Mouse (Mus musculus): ENCODE measurements around the gene Bcas2. TPM values are rescaled to one million over a fixed set of nuclear protein-coding genes. Genes with fewer than 3 reads are reported as not detected.
"Not testable (repeated sequence)": the region's sequence is repeated elsewhere in the genome, so short reads cannot be mapped to it uniquely, and the experiment has no call there.

Gene Bcas2
- polyA plus RNA-seq, 1 experiment from 2014 or later, result 261 TPM

GRCm38 (mm10) chr3:103139047-103139446, 32.4 kb upstream of the Bcas2 start:
- Histone ChIP-seq H3K27me3 (no peaks in the 10 kb centered on the region), H3K4me1 (replicated peaks) (peaks cover 12% of the 10 kb centered on the region; the same call in 1 of the 2 replicates), H3K9ac (replicated peaks) (no peak overlapping the region), H3K36me3 (peaks cover 6% of the 10 kb centered on the region), H3K4me3 (replicated peaks) (no peak overlapping the region), H3K27ac (no peak overlapping the region), H3K9me3 (peaks cover 5% of the 10 kb centered on the region; the same call in 1 of the 2 replicates), H3K4me2 (no peak overlapping the region)
- ATAC-seq (ENCODE audit: insufficient number of reproducible peaks, insufficient read depth, low FRiP score, low TSS enrichment, low read depth), result no peak
- WGBS, result 60% methylated on average over 8 of the region's 8 CpGs

GRCm38 (mm10) chr3:103140095-103140838, 31.2 kb upstream of the Bcas2 start:
- not testable (repeated sequence) for H3K27ac ChIP-seq; H3K36me3 ChIP-seq; H3K4me3 ChIP-seq (replicated peaks); ATAC-seq (ENCODE audit: insufficient number of reproducible peaks, insufficient read depth, low FRiP score, low TSS enrichment, low read depth); H3K27me3 ChIP-seq; H3K4me2 ChIP-seq; H3K9me3 ChIP-seq; H3K9ac ChIP-seq (replicated peaks)
- 64% methylated on average over 11 of the region's 11 CpGs for WGBS
- peaks cover 12% of the 10 kb centered on the region; the same call in 1 of the 2 replicates for H3K4me1 ChIP-seq (replicated peaks)

- ATAC-seq (ENCODE audit: insufficient number of reproducible peaks, insufficient read depth, low FRiP score, low TSS enrichment, low read depth), result no peak
- Histone ChIP-seq H3K27ac (no peak overlapping the region), H3K4me1 (replicated peaks) (peaks cover 12% of the 10 kb centered on the region; the same call in 1 of the 2 replicates), H3K9ac (replicated peaks) (no peak overlapping the region), H3K4me3 (replicated peaks) (no peak overlapping the region), H3K36me3 (peaks cover 6% of the 10 kb centered on the region), H3K4me2 (no peak overlapping the region), H3K27me3 (no peaks in the 10 kb centered on the region), H3K9me3 (peaks cover 5% of the 10 kb centered on the region; the same call in 1 of the 2 replicates)
- WGBS, result 85% methylated on average over 11 of the region's 11 CpGs
Measured at GRCm38 (mm10) chr3:103141287-103141686, 30.2 kb upstream of the Bcas2 start.

GRCm38 (mm10) chr3:103142366-103142765, 29.1 kb upstream of the Bcas2 start:
- H3K36me3 ChIP-seq, result peaks cover 6% of the 10 kb centered on the region
- H3K9ac ChIP-seq (replicated peaks), result no peak overlapping the region
- no peak overlapping the region for H3K4me3 ChIP-seq (replicated peaks)
- ATAC-seq (ENCODE audit: insufficient number of reproducible peaks, insufficient read depth, low FRiP score, low TSS enrichment, low read depth), result no peak
- H3K4me1 ChIP-seq (replicated peaks), result peaks cover 8% of the 10 kb centered on the region; the same call in 1 of the 2 replicates
- H3K27ac ChIP-seq, result no peak overlapping the region
- H3K9me3 ChIP-seq, result peaks cover 5% of the 10 kb centered on the region; the same call in 1 of the 2 replicates
- no peaks in the 10 kb centered on the region for H3K27me3 ChIP-seq
- 85% methylated on average over 10 of the region's 10 CpGs for WGBS
- no peak overlapping the region for H3K4me2 ChIP-seq

- Histone ChIP-seq H3K27ac (no peak overlapping the region), H3K27me3 (no peaks in the 10 kb centered on the region), H3K4me3 (replicated peaks) (no peak overlapping the region), H3K4me1 (replicated peaks) (no peaks in the 10 kb centered on the region), H3K9me3 (peaks cover 5% of the 10 kb centered on the region; the same call in 1 of the 2 replicates), H3K9ac (replicated peaks) (no peak overlapping the region), H3K36me3 (peaks cover 9% of the 10 kb centered on the region), H3K4me2 (no peak overlapping the region)
- no peak for ATAC-seq (ENCODE audit: insufficient number of reproducible peaks, insufficient read depth, low FRiP score, low TSS enrichment, low read depth)
- 81% methylated on average over 2 of the region's 2 CpGs for WGBS
Measured at GRCm38 (mm10) chr3:103145336-103145735, 26.1 kb upstream of the Bcas2 start.

- ATAC-seq (ENCODE audit: insufficient number of reproducible peaks, insufficient read depth, low FRiP score, low TSS enrichment, low read depth), result no peak
- WGBS, result 71% methylated on average over 4 of the region's 4 CpGs
- H3K4me3 ChIP-seq (replicated peaks), result no peak overlapping the region
- no peak overlapping the region for H3K27ac ChIP-seq
- peaks cover 11% of the 10 kb centered on the region for H3K36me3 ChIP-seq
- no peak overlapping the region for H3K4me2 ChIP-seq
- no peaks in the 10 kb centered on the region for H3K27me3 ChIP-seq
- H3K9me3 ChIP-seq, result peaks cover 5% of the 10 kb centered on the region; the same call in 1 of the 2 replicates
- H3K9ac ChIP-seq (replicated peaks), result no peak overlapping the region
- H3K4me1 ChIP-seq (replicated peaks), result no peaks in the 10 kb centered on the region
Measured at GRCm38 (mm10) chr3:103145791-103146190, 25.7 kb upstream of the Bcas2 start.

- Histone ChIP-seq H3K4me1 (replicated peaks) (no peaks in the 10 kb centered on the region), H3K27ac (no peak overlapping the region)
- WGBS, result 63% methylated on average over 23 of the region's 23 CpGs
Measured at GRCm38 (mm10) chr3:103146330-103147166, 24.9 kb upstream of the Bcas2 start.

GRCm38 (mm10) chr3:103147775-103148174, 23.7 kb upstream of the Bcas2 start:
- no peak overlapping the region for H3K4me2 ChIP-seq
- 87% methylated on average over 4 of the region's 4 CpGs for WGBS
- no peak for ATAC-seq (ENCODE audit: insufficient number of reproducible peaks, insufficient read depth, low FRiP score, low TSS enrichment, low read depth)
- no peak overlapping the region for H3K27ac ChIP-seq
- H3K9me3 ChIP-seq, result no peaks in the 10 kb centered on the region
- no peak overlapping the region for H3K9ac ChIP-seq (replicated peaks)
- H3K4me1 ChIP-seq (replicated peaks), result no peaks in the 10 kb centered on the region
- no peak overlapping the region for H3K4me3 ChIP-seq (replicated peaks)
- 0 out of 2 replicates have a peak, but pooled peaks cover 12% of the 10 kb centered on the region for H3K36me3 ChIP-seq
- H3K27me3 ChIP-seq, result no peaks in the 10 kb centered on the region

More at GRCm38 (mm10) chr3:103146330-103147166, 24.9 kb upstream of the Bcas2 start:
- H3K27me3 ChIP-seq, result no peaks in the 10 kb centered on the region
- 0 out of 2 replicates have a peak, but pooled peaks cover 8% of the 10 kb centered on the region for H3K36me3 ChIP-seq
- no peak for ATAC-seq (ENCODE audit: insufficient number of reproducible peaks, insufficient read depth, low FRiP score, low TSS enrichment, low read depth)
- no peak overlapping the region for H3K9ac ChIP-seq (replicated peaks)
- no peak overlapping the region for H3K4me3 ChIP-seq (replicated peaks)
- no peaks in the 10 kb centered on the region for H3K9me3 ChIP-seq
- H3K4me2 ChIP-seq, result no peak overlapping the region

- Histone ChIP-seq H3K27ac (no peak overlapping the region), H3K4me1 (replicated peaks) (no peaks in the 10 kb centered on the region), H3K4me3 (replicated peaks) (no peak overlapping the region), H3K4me2 (no peak overlapping the region), H3K9ac (replicated peaks) (no peak overlapping the region), H3K36me3 (peaks cover 21% of the 10 kb centered on the region), H3K9me3 (no peaks in the 10 kb centered on the region), H3K27me3 (no peaks in the 10 kb centered on the region)
- ATAC-seq (ENCODE audit: insufficient number of reproducible peaks, insufficient read depth, low FRiP score, low TSS enrichment, low read depth), result no peak
- 85% methylated on average over 10 of the region's 10 CpGs for WGBS
Measured at GRCm38 (mm10) chr3:103148941-103149340, 22.5 kb upstream of the Bcas2 start.

GRCm38 (mm10) chr3:103153761-103154160, 17.7 kb upstream of the Bcas2 start:
- H3K27me3 ChIP-seq, result no peaks in the 10 kb centered on the region
- ATAC-seq (ENCODE audit: insufficient number of reproducible peaks, insufficient read depth, low FRiP score, low TSS enrichment, low read depth), result no peak
- no peak overlapping the region for H3K4me2 ChIP-seq
- H3K36me3 ChIP-seq, result peaks cover 26% of the 10 kb centered on the region
- H3K4me3 ChIP-seq (replicated peaks), result no peak overlapping the region
- H3K27ac ChIP-seq, result no peak overlapping the region
- no peak overlapping the region for H3K9ac ChIP-seq (replicated peaks)
- H3K4me1 ChIP-seq (replicated peaks), result no peaks in the 10 kb centered on the region
- no peaks in the 10 kb centered on the region for H3K9me3 ChIP-seq

- no peaks in the 10 kb centered on the region for H3K4me1 ChIP-seq (replicated peaks)
- no peak for ATAC-seq (ENCODE audit: insufficient number of reproducible peaks, insufficient read depth, low FRiP score, low TSS enrichment, low read depth)
- H3K27me3 ChIP-seq, result no peaks in the 10 kb centered on the region
- H3K27ac ChIP-seq, result no peak overlapping the region
- no peak overlapping the region for H3K4me3 ChIP-seq (replicated peaks)
- 64% methylated on average over 3 of the region's 3 CpGs for WGBS
- no peaks in the 10 kb centered on the region for H3K9me3 ChIP-seq
- H3K36me3 ChIP-seq, result 0 out of 2 replicates have a peak, but pooled peaks cover 3% of the 10 kb centered on the region
- no peak overlapping the region for H3K4me2 ChIP-seq
- H3K9ac ChIP-seq (replicated peaks), result no peak overlapping the region
Measured at GRCm38 (mm10) chr3:103159232-103159900, 12.1 kb upstream of the Bcas2 start.

Measured in limb, embryonic 12.5 days (tissue).